Mouse (Mus musculus) brain, adult 2 months (tissue): ENCODE results near the gene Slc5a8.

Experiments
- DNase-seq: peaks from one replicate; pipeline ENCODE4 v3.0.0; 2011; ENCODE audit warnings: low read depth, low spot score

The Slc5a8 gene

GRCm38 (mm10) chr10:88885632-88886090, at the start of gene Slc5a8:
TSS of gene Slc5a8 (plus strand) at chr10:88885992.
- no peak for DNase-seq

GRCm38 (mm10) chr10:88848876-88849476, 36.8 kb upstream of the Slc5a8 start:
- no peak for DNase-seq

GRCm38 (mm10) chr10:88849976-88850375, 35.8 kb upstream of the Slc5a8 start:
- peak; percentile 35 for DNase-seq

- DNase-seq, result no peak
These were observed 32.5 kb upstream of the Slc5a8 start for GRCm38 (mm10) chr10:88853326-88853725.

GRCm38 (mm10) chr10:88860911-88861310, 24.9 kb upstream of the Slc5a8 start:
- no peak for DNase-seq

GRCm38 (mm10) chr10:88861416-88861815, 24.4 kb upstream of the Slc5a8 start:
- no peak for DNase-seq

GRCm38 (mm10) chr10:88862293-88862692, 23.5 kb upstream of the Slc5a8 start:
- DNase-seq, result no peak

- DNase-seq, result no peak
These were observed 19.8 kb upstream of the Slc5a8 start for GRCm38 (mm10) chr10:88866017-88866416.

GRCm38 (mm10) chr10:88874870-88875269, 10.9 kb upstream of the Slc5a8 start:
- DNase-seq, result no peak

- DNase-seq, result peak; percentile 70
These were observed 8.4 kb upstream of the Slc5a8 start for GRCm38 (mm10) chr10:88877421-88877820.

- no peak for DNase-seq
These were observed 2.1 kb upstream of the Slc5a8 start for GRCm38 (mm10) chr10:88883721-88884120.

- DNase-seq, result no peak
These were observed 956 bp upstream of the Slc5a8 start for GRCm38 (mm10) chr10:88884836-88885235.

- no peak for DNase-seq
These were observed 322 bp downstream of the Slc5a8 start for GRCm38 (mm10) chr10:88886114-88886513.

- no peak for DNase-seq
These were observed 2.6 kb downstream of the Slc5a8 start for GRCm38 (mm10) chr10:88888376-88888775.

- DNase-seq, result no peak
These were observed 5.6 kb downstream of the Slc5a8 start for GRCm38 (mm10) chr10:88891410-88891809.

- DNase-seq, result peak; percentile 51
These were observed 6.8 kb downstream of the Slc5a8 start for GRCm38 (mm10) chr10:88892560-88893087.

- DNase-seq, result no peak
These were observed 11.2 kb downstream of the Slc5a8 start for GRCm38 (mm10) chr10:88897032-88897431.

GRCm38 (mm10) chr10:88949649-88950296, 64.0 kb downstream of the Slc5a8 start:
- no peak for DNase-seq

- DNase-seq, result no peak
These were observed 64.5 kb downstream of the Slc5a8 start for GRCm38 (mm10) chr10:88950297-88950653.

- DNase-seq, result peak; percentile 75
These were observed 75.0 kb downstream of the Slc5a8 start for GRCm38 (mm10) chr10:88960791-88961190.

GRCm38 (mm10) chr10:88968586-88968985, 82.8 kb downstream of the Slc5a8 start:
- no peak for DNase-seq

GRCm38 (mm10) chr10:88970951-88971725, 85.3 kb downstream of the Slc5a8 start:
- no peak for DNase-seq
